Mouse (Mus musculus): ENCODE measurements around the gene Zmynd10. TPM values are rescaled to one million over a fixed set of nuclear protein-coding genes. Genes with fewer than 3 reads are reported as not detected.

The Zmynd10 gene
- polyA plus RNA-seq, 1 experiment = 13.2 TPM

DNA sequence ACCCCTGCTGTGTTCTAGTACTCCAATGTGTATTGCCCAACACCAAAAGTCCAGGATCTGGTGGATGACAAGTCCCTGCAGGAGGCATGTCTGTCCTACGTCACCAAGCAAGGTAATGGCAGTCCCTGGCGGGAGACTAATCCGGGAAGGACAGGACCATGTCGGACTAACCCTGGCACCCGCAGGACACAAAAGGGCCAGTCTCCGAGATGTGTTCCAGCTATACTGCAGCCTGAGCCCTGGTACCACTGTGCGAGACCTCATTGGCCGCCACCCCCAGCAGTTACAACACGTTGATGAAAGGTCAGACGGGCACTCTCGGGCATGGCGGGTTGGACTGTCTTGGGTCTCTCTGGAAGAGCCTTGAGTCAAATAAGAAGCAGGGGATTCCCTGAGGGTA lies 2.4 kb upstream of the Zmynd10 start:
- DNase-seq = no peak
- no peak overlapping the region for H3K4me3 ChIP-seq (replicated peaks; ENCODE audit: extremely low read depth, low read depth, low read length)
- TF ChIP-seq CTCF (IDR thresholded peaks at IDR 0.05; ENCODE audit: insufficient read depth, low read length) (no peak), POLR2A (IDR thresholded peaks at IDR 0.05; ENCODE audit: borderline replicate concordance, extremely low read depth, low read depth, low read length) (no peak)
- peaks cover 9% of the 10 kb centered on the region; the same call in 1 of the 2 replicates for H3K4me1 ChIP-seq (ENCODE audit: control insufficient read depth, insufficient read depth, low read length)
- WGBS = 92% methylated on average over 12 of the region's 12 CpGs

DNA sequence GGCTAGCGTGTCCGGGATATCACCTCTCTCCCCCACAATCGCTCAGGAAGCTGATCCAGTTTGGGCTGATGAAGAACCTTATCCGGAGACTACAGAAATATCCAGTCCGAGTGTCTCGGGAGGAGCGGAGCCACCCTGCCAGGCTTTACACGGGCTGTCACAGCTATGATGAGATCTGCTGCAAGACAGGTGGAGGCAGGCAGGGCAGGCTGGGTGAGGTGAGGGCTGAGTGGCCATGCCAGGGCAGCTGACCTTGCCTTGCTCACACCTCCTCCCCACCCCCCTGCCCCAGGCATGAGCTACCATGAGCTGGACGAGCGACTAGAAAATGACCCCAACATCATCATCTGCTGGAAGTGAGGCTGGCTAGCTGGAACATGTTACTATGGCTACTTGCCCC lies 1.9 kb upstream of the Zmynd10 start:
- Histone ChIP-seq H3K4me3 (replicated peaks; ENCODE audit: extremely low read depth, low read depth, low read length) (no peak overlapping the region), H3K4me1 (ENCODE audit: control insufficient read depth, insufficient read depth, low read length) (peaks cover 9% of the 10 kb centered on the region; the same call in 1 of the 2 replicates)
- no peak for TF ChIP-seq POLR2A (IDR thresholded peaks at IDR 0.05; ENCODE audit: borderline replicate concordance, extremely low read depth, low read depth, low read length)
- no peak for TF ChIP-seq CTCF (IDR thresholded peaks at IDR 0.05; ENCODE audit: insufficient read depth, low read length)
- whole genome bisulfite sequencing = 84% methylated on average over 10 of the region's 10 CpGs
- no peak for DNase-seq

DNA sequence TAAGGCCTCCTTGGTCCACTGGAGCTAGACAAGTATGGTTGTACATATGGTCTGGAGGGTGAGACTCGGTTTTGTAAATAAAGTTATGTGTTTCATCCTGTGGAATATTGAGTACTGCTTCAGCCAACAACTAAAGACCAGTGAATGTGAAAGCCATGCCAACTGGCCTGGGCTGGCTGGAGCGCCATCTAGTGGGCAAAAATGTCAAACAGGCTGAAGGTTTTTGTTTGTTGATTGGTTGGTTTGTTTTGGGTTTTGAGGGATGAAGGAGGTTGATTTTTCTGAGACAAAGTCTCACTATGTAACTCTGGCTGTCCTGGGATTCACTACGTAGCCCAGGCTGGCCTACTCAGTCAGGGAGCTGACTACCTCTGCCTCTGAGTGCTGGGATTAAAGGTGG lies 1.5 kb upstream of the Zmynd10 start:
- DNase-seq = peak; percentile 72
- 12% methylated on average over 3 of the region's 3 CpGs for WGBS
- Histone ChIP-seq H3K4me1 (ENCODE audit: control insufficient read depth, insufficient read depth, low read length) (peaks cover 10% of the 10 kb centered on the region), H3K4me3 (replicated peaks; ENCODE audit: extremely low read depth, low read depth, low read length) (no peak overlapping the region)
- TF ChIP-seq POLR2A (IDR thresholded peaks at IDR 0.05; ENCODE audit: borderline replicate concordance, extremely low read depth, low read depth, low read length) (no peak), CTCF (IDR thresholded peaks at IDR 0.05; ENCODE audit: insufficient read depth, low read length) (peak; percentile 87)

DNA sequence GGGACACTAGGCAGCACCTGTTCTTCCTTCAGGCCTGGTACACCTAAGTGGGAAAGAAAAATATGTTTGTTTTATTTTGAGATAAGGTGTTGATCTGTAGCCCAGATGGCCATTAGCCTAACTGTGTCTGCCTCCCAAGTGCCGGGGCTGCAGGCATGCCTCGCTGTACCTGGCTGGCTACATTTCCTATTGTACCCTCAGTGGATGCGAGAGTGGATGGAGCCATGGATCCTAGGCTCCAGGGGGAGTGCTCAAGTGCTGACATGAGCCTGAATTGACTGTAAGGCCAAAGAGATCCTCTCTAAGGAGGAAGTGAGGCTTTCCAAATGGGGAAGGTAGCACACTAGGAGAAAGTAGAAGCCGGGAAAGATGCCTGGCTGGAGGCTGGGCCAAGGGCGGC lies 859 bp downstream of the Zmynd10 start:
- no peak for TF ChIP-seq POLR2A (IDR thresholded peaks at IDR 0.05; ENCODE audit: borderline replicate concordance, extremely low read depth, low read depth, low read length)
- no peak for TF ChIP-seq CTCF (IDR thresholded peaks at IDR 0.05; ENCODE audit: insufficient read depth, low read length)
- 71% methylated on average over 5 of the region's 5 CpGs for WGBS
- DNase-seq = no peak
- Histone ChIP-seq H3K4me3 (replicated peaks; ENCODE audit: extremely low read depth, low read depth, low read length) (no peak overlapping the region), H3K4me1 (ENCODE audit: control insufficient read depth, insufficient read depth, low read length) (peaks cover 15% of the 10 kb centered on the region)

DNA sequence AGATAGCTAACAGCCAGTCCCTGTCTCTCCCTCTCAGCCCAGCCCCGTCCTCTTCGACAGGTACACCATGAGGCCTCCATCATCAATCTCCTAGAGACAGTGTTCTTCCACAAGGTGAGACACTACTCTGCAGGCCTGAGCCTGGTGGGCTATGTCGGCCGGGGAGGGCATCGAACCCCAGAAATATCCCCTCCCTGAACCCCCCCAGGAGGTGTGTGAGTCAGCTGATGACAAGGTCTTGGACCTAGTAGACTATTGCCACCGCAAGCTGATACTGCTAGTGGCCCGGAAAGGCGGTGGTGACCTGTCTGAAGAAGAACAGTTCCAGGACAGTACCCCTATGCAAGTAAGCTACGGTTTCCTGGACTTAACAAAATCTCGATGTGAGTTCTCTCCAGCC lies 1.7 kb downstream of the Zmynd10 start:
- DNase-seq = no peak
- TF ChIP-seq CTCF (IDR thresholded peaks at IDR 0.05; ENCODE audit: insufficient read depth, low read length) (no peak), POLR2A (IDR thresholded peaks at IDR 0.05; ENCODE audit: borderline replicate concordance, extremely low read depth, low read depth, low read length) (no peak)
- Histone ChIP-seq H3K4me1 (ENCODE audit: control insufficient read depth, insufficient read depth, low read length) (peaks cover 18% of the 10 kb centered on the region), H3K4me3 (replicated peaks; ENCODE audit: extremely low read depth, low read depth, low read length) (no peak overlapping the region)
- WGBS = 91% methylated on average over 10 of the region's 10 CpGs

DNA sequence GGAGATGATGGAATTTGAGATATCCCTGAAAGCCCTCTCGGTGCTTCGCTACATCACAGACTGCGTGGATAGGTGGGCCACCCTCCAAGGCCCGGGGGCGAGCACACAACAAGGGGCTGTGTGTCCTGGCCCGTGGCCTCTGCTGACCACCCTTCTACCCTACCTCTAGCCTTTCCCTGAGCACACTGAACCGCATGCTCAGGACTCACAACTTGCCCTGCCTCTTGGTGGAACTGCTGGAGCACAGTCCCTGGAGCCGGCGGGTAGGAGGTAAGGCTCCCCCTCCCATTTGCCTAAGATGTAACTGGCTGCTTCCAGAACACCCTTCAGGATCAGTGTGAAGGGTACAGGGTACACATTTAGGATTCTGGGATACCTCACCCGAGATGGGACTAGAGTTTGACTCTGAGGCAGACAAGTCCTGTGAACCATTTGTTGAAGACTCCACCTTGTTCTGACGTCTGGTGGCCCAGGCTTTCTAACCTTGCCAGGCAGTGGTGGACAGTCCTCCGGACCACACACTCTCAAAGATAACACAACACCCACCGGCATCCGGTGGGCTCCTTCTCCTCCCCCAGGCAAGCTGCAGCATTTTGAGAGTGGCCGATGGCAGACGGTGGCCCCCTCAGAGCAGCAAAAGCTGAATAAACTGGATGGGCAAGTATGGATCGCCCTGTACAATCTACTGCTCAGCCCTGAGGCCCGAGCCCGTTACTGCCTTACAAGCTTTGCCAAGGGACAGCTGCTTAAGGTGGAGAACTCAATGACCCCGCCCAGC lies 2.4 kb downstream of the Zmynd10 start:
- 84% methylated on average over 20 of the region's 20 CpGs for WGBS
- peaks cover 19% of the 10 kb centered on the region for H3K4me1 ChIP-seq (ENCODE audit: control insufficient read depth, insufficient read depth, low read length)

DNA sequence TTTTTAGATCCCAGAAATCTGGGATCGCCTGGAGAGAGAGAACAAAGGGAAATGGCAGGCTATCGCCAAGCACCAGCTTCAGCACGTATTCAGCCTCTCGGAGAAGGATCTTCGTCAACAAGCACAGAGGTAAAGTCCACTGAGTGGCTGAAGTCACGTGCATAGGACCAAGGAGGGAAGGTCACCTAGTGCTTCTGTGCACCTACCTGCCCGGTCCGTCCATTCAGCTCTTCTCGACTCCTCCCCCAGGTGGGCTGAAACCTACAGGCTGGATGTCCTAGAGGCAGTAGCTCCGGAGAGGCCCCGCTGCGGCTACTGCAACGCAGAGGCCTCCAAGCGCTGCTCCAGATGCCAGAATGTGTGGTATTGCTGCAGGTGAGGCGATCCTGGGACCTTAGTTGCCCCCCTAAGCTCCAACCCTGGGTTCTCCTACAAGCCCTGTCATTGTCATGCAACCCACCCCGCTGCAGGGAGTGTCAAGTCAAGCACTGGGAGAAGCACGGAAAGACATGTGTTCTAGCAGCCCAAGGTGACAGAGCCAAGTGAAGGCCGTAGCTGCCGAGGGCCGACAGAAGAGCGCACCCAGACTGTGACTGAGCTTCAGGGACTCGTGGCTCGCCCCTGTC lies 3.5 kb downstream of the Zmynd10 start:
- no peak for TF ChIP-seq POLR2A (IDR thresholded peaks at IDR 0.05; ENCODE audit: borderline replicate concordance, extremely low read depth, low read depth, low read length)
- no peak for TF ChIP-seq CTCF (IDR thresholded peaks at IDR 0.05; ENCODE audit: insufficient read depth, low read length)
- DNase-seq = no peak
- Histone ChIP-seq H3K4me1 (ENCODE audit: control insufficient read depth, insufficient read depth, low read length) (peaks cover 19% of the 10 kb centered on the region), H3K4me3 (replicated peaks; ENCODE audit: extremely low read depth, low read depth, low read length) (no peak overlapping the region)
- 55% methylated on average over 23 of the region's 23 CpGs for WGBS

More for the DNA sequence above, 2.4 kb downstream of the Zmynd10 start:
- no peak for TF ChIP-seq POLR2A (IDR thresholded peaks at IDR 0.05; ENCODE audit: borderline replicate concordance, extremely low read depth, low read depth, low read length)
- TF ChIP-seq CTCF (IDR thresholded peaks at IDR 0.05; ENCODE audit: insufficient read depth, low read length) = no peak
- no peak for DNase-seq
- no peak overlapping the region for H3K4me3 ChIP-seq (replicated peaks; ENCODE audit: extremely low read depth, low read depth, low read length)

DNA sequence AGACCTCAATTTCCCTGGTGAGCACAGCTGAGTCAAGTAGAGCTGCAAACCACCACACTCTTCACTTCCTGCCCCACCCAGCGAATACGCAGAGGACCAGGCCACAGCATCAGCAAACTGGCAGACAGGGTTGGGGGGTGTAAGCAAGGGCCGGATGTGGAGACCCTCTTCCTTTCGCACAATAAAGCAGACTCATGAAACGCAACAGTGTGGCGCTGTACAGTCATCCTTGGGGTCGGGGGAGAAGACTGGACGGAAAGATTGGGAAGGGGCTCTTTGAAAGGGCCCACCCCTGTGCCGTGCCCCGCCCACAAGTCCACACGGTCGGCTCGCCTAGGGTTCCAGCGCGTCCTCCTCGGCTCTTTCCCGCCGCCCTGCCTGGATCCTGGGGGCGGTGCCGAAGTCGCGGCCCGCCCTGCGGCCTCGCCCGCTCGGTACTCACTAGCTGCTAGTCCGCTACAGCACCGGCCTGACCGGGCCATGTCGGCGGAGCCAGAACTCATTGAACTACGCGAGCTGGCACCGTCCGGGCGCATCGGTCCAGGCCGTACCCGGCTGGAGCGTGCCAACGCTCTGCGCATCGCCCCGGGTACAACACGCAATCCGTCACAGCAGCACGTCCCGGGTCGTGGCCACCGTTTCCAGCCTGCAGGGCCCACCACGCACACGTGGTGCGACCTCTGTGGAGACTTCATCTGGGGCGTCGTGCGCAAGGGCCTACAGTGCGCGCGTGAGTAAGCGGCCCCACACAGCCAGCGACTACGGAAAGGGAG lies 4.2 kb downstream of the Zmynd10 start, which contains the start of gene Rassf1:
Gene Rassf1, plus strand, starts transcription at position 439 of the 773 bp plus-strand sequence.
- Histone ChIP-seq H3K4me1 (ENCODE audit: control insufficient read depth, insufficient read depth, low read length) (peaks cover 19% of the 10 kb centered on the region), H3K4me3 (replicated peaks; ENCODE audit: extremely low read depth, low read depth, low read length) (peak within 1 kb of the TSS; percentile 61)
- TF ChIP-seq POLR2A (IDR thresholded peaks at IDR 0.05; ENCODE audit: borderline replicate concordance, extremely low read depth, low read depth, low read length) (peak; percentile 42; the same call in 1 of the 2 replicates), CTCF (IDR thresholded peaks at IDR 0.05; ENCODE audit: insufficient read depth, low read length) (no peak)
- 3% methylated on average over 63 of the region's 63 CpGs for WGBS
- DNase-seq = peak; percentile 68

DNA sequence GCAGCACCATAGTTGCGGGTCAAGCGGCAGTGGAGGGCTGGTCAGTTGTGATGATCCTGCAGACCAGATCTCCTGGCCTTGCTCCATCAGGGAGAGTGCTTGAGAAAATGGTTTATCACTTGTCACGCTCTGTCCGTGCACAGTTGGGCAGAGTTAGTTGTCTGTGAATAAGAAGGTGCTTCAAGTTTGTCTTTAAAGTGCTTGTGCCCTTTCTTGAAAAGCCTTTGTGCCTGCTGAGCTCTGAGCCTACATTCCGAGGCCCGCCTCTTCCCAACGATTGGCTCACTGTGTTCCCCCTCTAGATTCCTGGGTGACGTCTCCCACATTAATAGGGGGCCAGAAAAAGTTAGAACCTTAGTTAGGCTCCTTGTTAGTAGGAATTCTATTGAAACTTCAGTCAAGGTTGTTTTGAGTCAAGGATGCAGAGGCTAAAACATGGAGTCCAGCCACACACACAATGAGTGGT lies 4.8 kb downstream of the Zmynd10 start:
- H3K4me3 ChIP-seq (replicated peaks; ENCODE audit: extremely low read depth, low read depth, low read length) = peak overlapping the region; percentile 61
- H3K4me1 ChIP-seq (ENCODE audit: control insufficient read depth, insufficient read depth, low read length) = peaks cover 19% of the 10 kb centered on the region
- WGBS = 23% methylated on average over 8 of the region's 8 CpGs
- DNase-seq = no peak
- TF ChIP-seq CTCF (IDR thresholded peaks at IDR 0.05; ENCODE audit: insufficient read depth, low read length) (no peak), POLR2A (IDR thresholded peaks at IDR 0.05; ENCODE audit: borderline replicate concordance, extremely low read depth, low read depth, low read length) (no peak)
